Mouse (Mus musculus): ENCODE data around the gene Osbpl8. TPM values are rescaled to one million over a fixed set of nuclear protein-coding genes. Genes with fewer than 3 reads are reported as not detected.

Osbpl8 gene
- polyA plus RNA-seq, 1 experiment from 2014 or later, result 11.8 TPM

GRCm38 (mm10) chr10:111159789-111160522, 4.6 kb upstream of the Osbpl8 start:
- no peak overlapping the region for H3K27ac ChIP-seq (ENCODE audit: low read depth, low read length)
- no peak overlapping the region for H3K4me3 ChIP-seq (ENCODE audit: low read depth, low read length)
- no peaks in the 10 kb centered on the region for H3K27me3 ChIP-seq (ENCODE audit: control insufficient read depth, insufficient read depth, low read length)
- H3K36me3 ChIP-seq (ENCODE audit: control insufficient read depth, insufficient read depth, low read length), result no peaks in the 10 kb centered on the region
- no peaks in the 10 kb centered on the region for H3K4me1 ChIP-seq (ENCODE audit: control insufficient read depth, insufficient read depth, low read length)
- ATAC-seq (ENCODE audit: insufficient read depth, low FRiP score, low TSS enrichment) (no peak), DNase-seq (ENCODE audit: low spot score) (no peak)
- H3K4me2 ChIP-seq (ENCODE audit: low read depth), result no peak overlapping the region
- 83% methylated on average over 5 of the region's 5 CpGs for WGBS
- H3K9ac ChIP-seq (ENCODE audit: low read length), result no peak overlapping the region
- no peaks in the 10 kb centered on the region for H3K9me3 ChIP-seq (ENCODE audit: control insufficient read depth, low read length)

- WGBS, result 94% methylated on average over 3 of the region's 3 CpGs
- H3K4me1 ChIP-seq (ENCODE audit: control insufficient read depth, insufficient read depth, low read length), result no peaks in the 10 kb centered on the region
- H3K4me3 ChIP-seq (ENCODE audit: low read depth, low read length), result no peak overlapping the region
- H3K4me2 ChIP-seq (ENCODE audit: low read depth), result no peak overlapping the region
- no peaks in the 10 kb centered on the region for H3K36me3 ChIP-seq (ENCODE audit: control insufficient read depth, insufficient read depth, low read length)
- H3K27me3 ChIP-seq (ENCODE audit: control insufficient read depth, insufficient read depth, low read length), result no peaks in the 10 kb centered on the region
- no peaks in the 10 kb centered on the region for H3K9me3 ChIP-seq (ENCODE audit: control insufficient read depth, low read length)
- DNase-seq (ENCODE audit: low spot score) (no peak), ATAC-seq (ENCODE audit: insufficient read depth, low FRiP score, low TSS enrichment) (no peak)
- no peak overlapping the region for H3K27ac ChIP-seq (ENCODE audit: low read depth, low read length)
- no peak overlapping the region for H3K9ac ChIP-seq (ENCODE audit: low read length)
Measured at GRCm38 (mm10) chr10:111160540-111160939, 4.0 kb upstream of the Osbpl8 start.

GRCm38 (mm10) chr10:111161373-111161772, 3.2 kb upstream of the Osbpl8 start:
- ATAC-seq (ENCODE audit: insufficient read depth, low FRiP score, low TSS enrichment) (no peak), DNase-seq (ENCODE audit: low spot score) (no peak)
- Histone ChIP-seq H3K4me3 (ENCODE audit: low read depth, low read length) (no peak overlapping the region), H3K27ac (ENCODE audit: low read depth, low read length) (no peak overlapping the region), H3K4me1 (ENCODE audit: control insufficient read depth, insufficient read depth, low read length) (no peaks in the 10 kb centered on the region), H3K27me3 (ENCODE audit: control insufficient read depth, insufficient read depth, low read length) (no peaks in the 10 kb centered on the region), H3K36me3 (ENCODE audit: control insufficient read depth, insufficient read depth, low read length) (no peaks in the 10 kb centered on the region), H3K4me2 (ENCODE audit: low read depth) (no peak overlapping the region), H3K9me3 (ENCODE audit: control insufficient read depth, low read length) (no peaks in the 10 kb centered on the region), H3K9ac (ENCODE audit: low read length) (no peak overlapping the region)
- WGBS, result 89% methylated on average over 6 of the region's 6 CpGs

GRCm38 (mm10) chr10:111163025-111163424, 1.5 kb upstream of the Osbpl8 start:
- H3K36me3 ChIP-seq (ENCODE audit: control insufficient read depth, insufficient read depth, low read length), result no peaks in the 10 kb centered on the region
- DNase-seq (ENCODE audit: low spot score) (no peak), ATAC-seq (ENCODE audit: insufficient read depth, low FRiP score, low TSS enrichment) (no peak)
- 85% methylated on average over 3 of the region's 3 CpGs for WGBS
- H3K9ac ChIP-seq (ENCODE audit: low read length), result no peak overlapping the region
- H3K4me1 ChIP-seq (ENCODE audit: control insufficient read depth, insufficient read depth, low read length), result no peaks in the 10 kb centered on the region
- no peaks in the 10 kb centered on the region for H3K27me3 ChIP-seq (ENCODE audit: control insufficient read depth, insufficient read depth, low read length)
- H3K27ac ChIP-seq (ENCODE audit: low read depth, low read length), result no peak overlapping the region
- no peaks in the 10 kb centered on the region for H3K9me3 ChIP-seq (ENCODE audit: control insufficient read depth, low read length)
- H3K4me2 ChIP-seq (ENCODE audit: low read depth), result no peak overlapping the region
- no peak overlapping the region for H3K4me3 ChIP-seq (ENCODE audit: low read depth, low read length)

GRCm38 (mm10) chr10:111163601-111164240, 831 bp upstream of the Osbpl8 start:
- no peaks in the 10 kb centered on the region for H3K9me3 ChIP-seq (ENCODE audit: control insufficient read depth, low read length)
- H3K27ac ChIP-seq (ENCODE audit: low read depth, low read length), result peak overlapping the region; percentile 85; the same call in 1 of the 2 replicates
- peak overlapping the region; percentile 90 for H3K9ac ChIP-seq (ENCODE audit: low read length)
- H3K36me3 ChIP-seq (ENCODE audit: control insufficient read depth, insufficient read depth, low read length), result no peaks in the 10 kb centered on the region
- H3K4me3 ChIP-seq (ENCODE audit: low read depth, low read length), result no peak overlapping the region; the same call in 1 of the 2 replicates
- WGBS, result 36% methylated on average over 9 of the region's 9 CpGs
- H3K4me2 ChIP-seq (ENCODE audit: low read depth), result peak overlapping the region; percentile 85
- ATAC-seq (ENCODE audit: insufficient read depth, low FRiP score, low TSS enrichment) (no peak), DNase-seq (ENCODE audit: low spot score) (no peak)
- H3K27me3 ChIP-seq (ENCODE audit: control insufficient read depth, insufficient read depth, low read length), result no peaks in the 10 kb centered on the region
- no peaks in the 10 kb centered on the region for H3K4me1 ChIP-seq (ENCODE audit: control insufficient read depth, insufficient read depth, low read length)

- WGBS, result under 1% methylated on average over 52 of the region's 52 CpGs
- Histone ChIP-seq H3K27ac (ENCODE audit: low read depth, low read length) (peak overlapping the region; percentile 85), H3K4me3 (ENCODE audit: low read depth, low read length) (peak overlapping the region; percentile 80), H3K27me3 (ENCODE audit: control insufficient read depth, insufficient read depth, low read length) (no peaks in the 10 kb centered on the region), H3K4me2 (ENCODE audit: low read depth) (peak overlapping the region; percentile 85), H3K9me3 (ENCODE audit: control insufficient read depth, low read length) (no peaks in the 10 kb centered on the region), H3K4me1 (ENCODE audit: control insufficient read depth, insufficient read depth, low read length) (no peaks in the 10 kb centered on the region), H3K9ac (ENCODE audit: low read length) (peak overlapping the region; percentile 90), H3K36me3 (ENCODE audit: control insufficient read depth, insufficient read depth, low read length) (no peaks in the 10 kb centered on the region)
- DNase-seq (ENCODE audit: low spot score) (peak; percentile 68), ATAC-seq (ENCODE audit: insufficient read depth, low FRiP score, low TSS enrichment) (peak; percentile 10)
Measured at GRCm38 (mm10) chr10:111165219-111165981, 848 bp downstream of the Osbpl8 start.

- H3K36me3 ChIP-seq (ENCODE audit: control insufficient read depth, insufficient read depth, low read length), result no peaks in the 10 kb centered on the region
- peak overlapping the region; percentile 80 for H3K4me3 ChIP-seq (ENCODE audit: low read depth, low read length)
- DNase-seq (ENCODE audit: low spot score), result no peak
- no peaks in the 10 kb centered on the region for H3K9me3 ChIP-seq (ENCODE audit: control insufficient read depth, low read length)
- WGBS, result 41% methylated on average over 4 of the region's 4 CpGs
- no peak for ATAC-seq (ENCODE audit: insufficient read depth, low FRiP score, low TSS enrichment)
- H3K9ac ChIP-seq (ENCODE audit: low read length), result no peak overlapping the region
- H3K4me2 ChIP-seq (ENCODE audit: low read depth), result peak overlapping the region; percentile 85
- H3K27ac ChIP-seq (ENCODE audit: low read depth, low read length), result no peak overlapping the region
- H3K27me3 ChIP-seq (ENCODE audit: control insufficient read depth, insufficient read depth, low read length), result no peaks in the 10 kb centered on the region
- H3K4me1 ChIP-seq (ENCODE audit: control insufficient read depth, insufficient read depth, low read length), result no peaks in the 10 kb centered on the region
Measured at GRCm38 (mm10) chr10:111166057-111166841, 1.7 kb downstream of the Osbpl8 start.

- Histone ChIP-seq H3K4me3 (ENCODE audit: low read depth, low read length) (no peak overlapping the region), H3K9me3 (ENCODE audit: control insufficient read depth, low read length) (no peaks in the 10 kb centered on the region), H3K36me3 (ENCODE audit: control insufficient read depth, insufficient read depth, low read length) (no peaks in the 10 kb centered on the region), H3K4me1 (ENCODE audit: control insufficient read depth, insufficient read depth, low read length) (no peaks in the 10 kb centered on the region), H3K27ac (ENCODE audit: low read depth, low read length) (no peak overlapping the region), H3K27me3 (ENCODE audit: control insufficient read depth, insufficient read depth, low read length) (no peaks in the 10 kb centered on the region), H3K4me2 (ENCODE audit: low read depth) (no peak overlapping the region), H3K9ac (ENCODE audit: low read length) (no peak overlapping the region)
- no peak for DNase-seq (ENCODE audit: low spot score)
- WGBS, result 94% methylated on average over 4 of the region's 4 CpGs
- ATAC-seq (ENCODE audit: insufficient read depth, low FRiP score, low TSS enrichment), result no peak
Measured at GRCm38 (mm10) chr10:111167444-111167843, 2.9 kb downstream of the Osbpl8 start.

Measured in neural tube, embryonic 11.5 days (tissue).